Mouse (Mus musculus) cortical plate, adult 2 months (tissue): ENCODE results near the gene Eipr1. TPM values are rescaled to one million over a fixed set of nuclear protein-coding genes. Genes with fewer than 3 reads are reported as not detected.

Experiments used
- H3K27ac ChIP-seq: fragments of 200-500 bp; 2 replicates; pipeline ENCODE4 v1.5.1; 2012; ENCODE audit warnings: low read length, control low read depth, inconsistent platforms; ENCODE audit not compliant: insufficient read depth
- H3K4me1 ChIP-seq: fragments of 200-500 bp; 2 replicates; pipeline ENCODE4 v1.6.1; 2011; ENCODE audit warnings: low read length; ENCODE audit not compliant: control insufficient read depth, insufficient read depth
- H3K4me3 ChIP-seq: fragments of 200-500 bp; 2 replicates; pipeline ENCODE4 v1.5.1; 2011; ENCODE audit warnings: mild to moderate bottlenecking, low read length, control low read depth; ENCODE audit not compliant: insufficient read depth
- CTCF ChIP-seq: fragments of 200-500 bp; IDR thresholded peaks from 2 replicates; pipeline ENCODE4 v1.5.1; 2011; ENCODE audit warnings: mild to moderate bottlenecking, control low read depth, low read length; ENCODE audit not compliant: insufficient read depth; ENCODE audit errors: extremely low read depth
- POLR2A ChIP-seq: fragments of 200-500 bp; IDR thresholded peaks from 2 replicates; pipeline ENCODE4 v1.6.1; 2011; ENCODE audit warnings: mild to moderate bottlenecking, low read length, control low read depth; ENCODE audit not compliant: insufficient read depth; ENCODE audit errors: extremely low read depth
- polyA plus RNA-seq: library from polyadenylated mRNA; depleted of rRNA; stranded (reverse); fragments of >200 nt; gene quantifications from 2 replicates; pipeline ENCODE4 v1.2.3, GENCODE M21; 2012

Eipr1 gene
- polyA plus RNA-seq, 1 experiment, result 60.1 TPM

GRCm38 (mm10) chr12:28898307-28898706 lies 146.7 kb downstream of the Eipr1 start:
- H3K4me3 ChIP-seq, result no peak overlapping the region
- H3K4me1 ChIP-seq, result no peaks in the 10 kb centered on the region
- no peak overlapping the region for H3K27ac ChIP-seq
- no peak for TF ChIP-seq CTCF
- TF ChIP-seq POLR2A, result no peak

GRCm38 (mm10) chr12:28899696-28900095 lies 148.1 kb downstream of the Eipr1 start:
- H3K4me1 ChIP-seq, result no peaks in the 10 kb centered on the region
- no peak overlapping the region for H3K27ac ChIP-seq
- TF ChIP-seq POLR2A (no peak), CTCF (no peak)
- no peak overlapping the region for H3K4me3 ChIP-seq

- H3K4me3 ChIP-seq, result no peak overlapping the region
- no peak for TF ChIP-seq CTCF
- H3K27ac ChIP-seq, result no peak overlapping the region
- no peaks in the 10 kb centered on the region for H3K4me1 ChIP-seq
Observed at GRCm38 (mm10) chr12:28900341-28900740, 148.7 kb downstream of the Eipr1 start.

- TF ChIP-seq POLR2A (no peak), CTCF (no peak)
- Histone ChIP-seq H3K4me3 (no peak overlapping the region), H3K27ac (no peak overlapping the region)
Observed at GRCm38 (mm10) chr12:28902132-28902531, 150.5 kb downstream of the Eipr1 start.

GRCm38 (mm10) chr12:28903082-28903481 lies 151.5 kb downstream of the Eipr1 start:
- no peak overlapping the region for H3K4me3 ChIP-seq
- H3K27ac ChIP-seq, result no peak overlapping the region
- peaks cover 1% of the 10 kb centered on the region; the same call in 1 of the 2 replicates for H3K4me1 ChIP-seq
- no peak for TF ChIP-seq CTCF
- no peak for TF ChIP-seq POLR2A

More at GRCm38 (mm10) chr12:28902132-28902531, 150.5 kb downstream of the Eipr1 start:
- H3K4me1 ChIP-seq, result peaks cover 1% of the 10 kb centered on the region; the same call in 1 of the 2 replicates

- H3K4me3 ChIP-seq, result no peak overlapping the region
- no peak for TF ChIP-seq CTCF
- no peak for TF ChIP-seq POLR2A
- H3K4me1 ChIP-seq, result peaks cover 3% of the 10 kb centered on the region; the same call in 1 of the 2 replicates
- H3K27ac ChIP-seq, result no peak overlapping the region
Observed at GRCm38 (mm10) chr12:28905486-28905885, 153.9 kb downstream of the Eipr1 start.

GRCm38 (mm10) chr12:28906016-28906415 lies 154.4 kb downstream of the Eipr1 start:
- TF ChIP-seq POLR2A (no peak), CTCF (no peak)
- Histone ChIP-seq H3K4me3 (no peak overlapping the region), H3K27ac (no peak overlapping the region)

GRCm38 (mm10) chr12:28906809-28907297 lies 155.2 kb downstream of the Eipr1 start:
- TF ChIP-seq CTCF (no peak), POLR2A (no peak)
- Histone ChIP-seq H3K4me1 (peaks cover 3% of the 10 kb centered on the region; the same call in 1 of the 2 replicates), H3K27ac (no peak overlapping the region), H3K4me3 (no peak overlapping the region)

More at GRCm38 (mm10) chr12:28906016-28906415, 154.4 kb downstream of the Eipr1 start:
- peaks cover 3% of the 10 kb centered on the region; the same call in 1 of the 2 replicates for H3K4me1 ChIP-seq

- Histone ChIP-seq H3K4me1 (peaks cover 3% of the 10 kb centered on the region; the same call in 1 of the 2 replicates), H3K4me3 (no peak overlapping the region), H3K27ac (no peak overlapping the region)
- TF ChIP-seq CTCF (no peak), POLR2A (no peak)
Observed at GRCm38 (mm10) chr12:28907814-28908213, 156.2 kb downstream of the Eipr1 start.

- H3K27ac ChIP-seq, result no peak overlapping the region
- TF ChIP-seq POLR2A (no peak), CTCF (no peak)
Observed at GRCm38 (mm10) chr12:28909851-28910250, 158.2 kb downstream of the Eipr1 start.

GRCm38 (mm10) chr12:28910568-28910967 lies 159.0 kb downstream of the Eipr1 start:
- Histone ChIP-seq H3K27ac (no peak overlapping the region), H3K4me3 (no peak overlapping the region), H3K4me1 (peaks cover 3% of the 10 kb centered on the region; the same call in 1 of the 2 replicates)
- TF ChIP-seq POLR2A, result no peak
- no peak for TF ChIP-seq CTCF

More at GRCm38 (mm10) chr12:28909851-28910250, 158.2 kb downstream of the Eipr1 start:
- peaks cover 3% of the 10 kb centered on the region; the same call in 1 of the 2 replicates for H3K4me1 ChIP-seq
- no peak overlapping the region for H3K4me3 ChIP-seq
